Mouse (Mus musculus): ENCODE data around the gene Gcn1l1. TPM values are rescaled to one million over a fixed set of nuclear protein-coding genes. Genes with fewer than 3 reads are reported as not detected.
"Not testable (repeated sequence)": the region's sequence is repeated elsewhere in the genome, so short reads cannot be mapped to it uniquely, and the experiment has no call there.

Gcn1l1 gene
- polyA plus RNA-seq (2014; fragmentation: Nextera tagmentation; extraction: Ambion mirVana), result 51.0 and 55.6 TPM in 2 replicates

GRCm38 (mm10) chr5:115564737-115565393 is at the start of gene Gcn1l1:
Gene Gcn1l1 (plus strand): TSS chr5:115565254.
- Histone ChIP-seq H3K27ac (ENCODE audit: low read depth, low read length) (peak within 1 kb of the TSS; percentile 77), H3K9me3 (ENCODE audit: control insufficient read depth, low read length) (no peaks in the 10 kb centered on the region), H3K27me3 (replicated peaks; ENCODE audit: control insufficient read depth, insufficient read depth, low read length) (no peaks in the 10 kb centered on the region), H3K36me3 (ENCODE audit: control insufficient read depth, insufficient read depth, low read length) (peaks cover 21% of the 10 kb centered on the region), H3K4me2 (peak within 1 kb of the TSS; percentile 90), H3K9ac (ENCODE audit: low read depth, low read length) (peak within 1 kb of the TSS; percentile 96), H3K4me1 (replicated peaks; ENCODE audit: control insufficient read depth, insufficient read depth, low read length) (peaks cover 27% of the 10 kb centered on the region), H3K4me3 (ENCODE audit: low read depth, low read length) (peak within 1 kb of the TSS; percentile 95)
- DNase-seq (ENCODE audit: low spot score) (peak; percentile 84), ATAC-seq (replicated peaks; ENCODE audit: low FRiP score) (peak; percentile 85)
- WGBS, result 3% methylated on average over 55 of the region's 55 CpGs

GRCm38 (mm10) chr5:115516081-115516907 is 48.8 kb upstream of the Gcn1l1 start:
- Histone ChIP-seq H3K4me1 (replicated peaks; ENCODE audit: control insufficient read depth, insufficient read depth, low read length) (peaks cover 43% of the 10 kb centered on the region), H3K4me2 (peak overlapping the region; percentile 44), H3K27ac (ENCODE audit: low read depth, low read length) (peak overlapping the region; percentile 23; the same call in 1 of the 2 replicates), H3K27me3 (replicated peaks; ENCODE audit: control insufficient read depth, insufficient read depth, low read length) (no peaks in the 10 kb centered on the region), H3K9ac (ENCODE audit: low read depth, low read length) (peak overlapping the region; percentile 25; the same call in 1 of the 2 replicates), H3K36me3 (ENCODE audit: control insufficient read depth, insufficient read depth, low read length) (peaks cover 3% of the 10 kb centered on the region; the same call in 1 of the 2 replicates), H3K4me3 (ENCODE audit: low read depth, low read length) (peak overlapping the region; percentile 14; the same call in 1 of the 2 replicates), H3K9me3 (ENCODE audit: control insufficient read depth, low read length) (no peaks in the 10 kb centered on the region)
- ATAC-seq (replicated peaks; ENCODE audit: low FRiP score), result peak; percentile 35; the same call in 1 of the 2 replicates
- DNase-seq (ENCODE audit: low spot score), result peak; percentile 42
- WGBS, result 55% methylated on average over 32 of the region's 32 CpGs

GRCm38 (mm10) chr5:115516908-115517307 is 48.1 kb upstream of the Gcn1l1 start:
- Histone ChIP-seq H3K36me3 (ENCODE audit: control insufficient read depth, insufficient read depth, low read length) (peaks cover 3% of the 10 kb centered on the region; the same call in 1 of the 2 replicates), H3K4me1 (replicated peaks; ENCODE audit: control insufficient read depth, insufficient read depth, low read length) (peaks cover 48% of the 10 kb centered on the region), H3K4me3 (ENCODE audit: low read depth, low read length) (no peak overlapping the region), H3K27ac (ENCODE audit: low read depth, low read length) (no peak overlapping the region; the same call in 1 of the 2 replicates), H3K9ac (ENCODE audit: low read depth, low read length) (no peak overlapping the region), H3K9me3 (ENCODE audit: control insufficient read depth, low read length) (no peaks in the 10 kb centered on the region), H3K4me2 (peak overlapping the region; percentile 26; the same call in 1 of the 2 replicates), H3K27me3 (replicated peaks; ENCODE audit: control insufficient read depth, insufficient read depth, low read length) (no peaks in the 10 kb centered on the region)
- ATAC-seq (replicated peaks; ENCODE audit: low FRiP score), result no peak
- no peak for DNase-seq (ENCODE audit: low spot score)
- 68% methylated on average over 7 of the region's 7 CpGs for WGBS

GRCm38 (mm10) chr5:115517501-115517900 is 47.6 kb upstream of the Gcn1l1 start:
- H3K9me3 ChIP-seq (ENCODE audit: control insufficient read depth, low read length), result no peaks in the 10 kb centered on the region
- DNase-seq (ENCODE audit: low spot score), result no peak
- H3K36me3 ChIP-seq (ENCODE audit: control insufficient read depth, insufficient read depth, low read length), result peaks cover 3% of the 10 kb centered on the region; the same call in 1 of the 2 replicates
- no peak overlapping the region for H3K9ac ChIP-seq (ENCODE audit: low read depth, low read length)
- no peak overlapping the region for H3K4me3 ChIP-seq (ENCODE audit: low read depth, low read length)
- H3K4me2 ChIP-seq, result no peak overlapping the region
- ATAC-seq (replicated peaks; ENCODE audit: low FRiP score), result no peak
- 82% methylated on average over 9 of the region's 9 CpGs for WGBS
- no peak overlapping the region for H3K27ac ChIP-seq (ENCODE audit: low read depth, low read length)
- peaks cover 54% of the 10 kb centered on the region for H3K4me1 ChIP-seq (replicated peaks; ENCODE audit: control insufficient read depth, insufficient read depth, low read length)
- H3K27me3 ChIP-seq (replicated peaks; ENCODE audit: control insufficient read depth, insufficient read depth, low read length), result no peaks in the 10 kb centered on the region

- H3K4me2 ChIP-seq; DNase-seq (ENCODE audit: low spot score); H3K27ac ChIP-seq (ENCODE audit: low read depth, low read length); H3K9me3 ChIP-seq (ENCODE audit: control insufficient read depth, low read length); ATAC-seq (replicated peaks; ENCODE audit: low FRiP score); H3K36me3 ChIP-seq (ENCODE audit: control insufficient read depth, insufficient read depth, low read length); H3K9ac ChIP-seq (ENCODE audit: low read depth, low read length); H3K27me3 ChIP-seq (replicated peaks; ENCODE audit: control insufficient read depth, insufficient read depth, low read length); H3K4me3 ChIP-seq (ENCODE audit: low read depth, low read length): not testable (repeated sequence)
- WGBS, result 96% methylated on average over 8 of the region's 8 CpGs
- H3K4me1 ChIP-seq (replicated peaks; ENCODE audit: control insufficient read depth, insufficient read depth, low read length), result peaks cover 61% of the 10 kb centered on the region
Measured at GRCm38 (mm10) chr5:115518214-115518613, 46.8 kb upstream of the Gcn1l1 start.

- H3K36me3 ChIP-seq (ENCODE audit: control insufficient read depth, insufficient read depth, low read length), result peaks cover 3% of the 10 kb centered on the region; the same call in 1 of the 2 replicates
- peak overlapping the region; percentile 89 for H3K27ac ChIP-seq (ENCODE audit: low read depth, low read length)
- H3K27me3 ChIP-seq (replicated peaks; ENCODE audit: control insufficient read depth, insufficient read depth, low read length), result no peaks in the 10 kb centered on the region
- WGBS, result 35% methylated on average over 21 of the region's 21 CpGs
- H3K4me2 ChIP-seq, result peak overlapping the region; percentile 61
- no peaks in the 10 kb centered on the region for H3K9me3 ChIP-seq (ENCODE audit: control insufficient read depth, low read length)
- ATAC-seq (replicated peaks; ENCODE audit: low FRiP score) (0 out of 2 replicates have a peak, but pooled peaks have one; percentile 24), DNase-seq (ENCODE audit: low spot score) (no peak)
- peak overlapping the region; percentile 21; the same call in 1 of the 2 replicates for H3K4me3 ChIP-seq (ENCODE audit: low read depth, low read length)
- H3K4me1 ChIP-seq (replicated peaks; ENCODE audit: control insufficient read depth, insufficient read depth, low read length), result peaks cover 67% of the 10 kb centered on the region
- peak overlapping the region; percentile 41 for H3K9ac ChIP-seq (ENCODE audit: low read depth, low read length)
Measured at GRCm38 (mm10) chr5:115520325-115520869, 44.7 kb upstream of the Gcn1l1 start.

GRCm38 (mm10) chr5:115521553-115522461 is 43.2 kb upstream of the Gcn1l1 start:
- Histone ChIP-seq H3K9ac (ENCODE audit: low read depth, low read length) (peak overlapping the region; percentile 48; the same call in 1 of the 2 replicates), H3K4me3 (ENCODE audit: low read depth, low read length) (peak overlapping the region; percentile 26), H3K4me1 (replicated peaks; ENCODE audit: control insufficient read depth, insufficient read depth, low read length) (peaks cover 59% of the 10 kb centered on the region), H3K27ac (ENCODE audit: low read depth, low read length) (peak overlapping the region; percentile 89), H3K27me3 (replicated peaks; ENCODE audit: control insufficient read depth, insufficient read depth, low read length) (no peaks in the 10 kb centered on the region), H3K4me2 (peak overlapping the region; percentile 61), H3K36me3 (ENCODE audit: control insufficient read depth, insufficient read depth, low read length) (peaks cover 3% of the 10 kb centered on the region; the same call in 1 of the 2 replicates), H3K9me3 (ENCODE audit: control insufficient read depth, low read length) (no peaks in the 10 kb centered on the region)
- 30% methylated on average over 20 of the region's 21 CpGs for WGBS
- DNase-seq (ENCODE audit: low spot score), result no peak
- peak; percentile 60; the same call in 1 of the 2 replicates for ATAC-seq (replicated peaks; ENCODE audit: low FRiP score)

Data from liver, embryonic 11.5 days (tissue).